Mouse (Mus musculus): ENCODE data around the gene Ptprq.

DNA sequence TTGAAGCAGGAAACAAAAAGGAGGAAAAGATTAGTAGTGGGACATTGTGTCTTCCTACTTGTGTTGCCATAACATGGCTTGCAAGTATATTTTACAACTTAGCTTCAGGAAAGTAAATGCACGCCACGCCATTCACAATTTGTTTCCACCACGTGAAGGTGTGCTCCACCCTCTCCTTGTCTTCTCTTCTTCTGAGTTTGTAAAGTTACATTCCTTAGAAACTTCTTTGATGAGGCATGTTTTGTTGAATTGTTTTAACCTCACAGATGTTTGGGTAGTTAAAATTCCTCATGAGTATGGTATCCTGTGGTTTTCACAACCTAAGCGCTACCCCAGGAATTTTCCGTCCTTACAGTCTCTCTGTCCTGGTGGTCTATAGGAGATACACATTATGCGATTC lies 118.5 kb downstream of the Ptprq start:
- TF ChIP-seq POLR2A (IDR thresholded peaks at IDR 0.05; ENCODE audit: insufficient read length, low read depth): no peak
- TF ChIP-seq E2F4 (IDR thresholded peaks at IDR 0.05; ENCODE audit: insufficient read depth): no peak
- no peak for TF ChIP-seq CEBPB (IDR thresholded peaks at IDR 0.05; ENCODE audit: insufficient read depth, poor library complexity, severe bottlenecking)
- TF ChIP-seq MAX (IDR thresholded peaks at IDR 0.05; ENCODE audit: low read depth): no peak
- TF ChIP-seq POLR2AphosphoS2 (IDR thresholded peaks at IDR 0.05; ENCODE audit: insufficient read length, low read depth): no peak
- TF ChIP-seq TCF12 (IDR thresholded peaks at IDR 0.05; ENCODE audit: insufficient read depth, poor library complexity, severe bottlenecking): no peak
- TF ChIP-seq MYOD1 (IDR thresholded peaks at IDR 0.05; ENCODE audit: control insufficient read depth in 1 of 3, insufficient read length in 2 of 3, low read depth in 2 of 3): no peak
- TF ChIP-seq SRF (IDR thresholded peaks at IDR 0.05; ENCODE audit: control insufficient read depth, insufficient read length, low read depth): no peak
- TF ChIP-seq USF1 (IDR thresholded peaks at IDR 0.05; ENCODE audit: low read depth): no peak
